Mouse (Mus musculus): Measurements from ENCODE around the gene Bax. TPM values are rescaled to one million over a fixed set of nuclear protein-coding genes. Genes with fewer than 3 reads are reported as not detected.
"Not testable (repeated sequence)": the region's sequence is repeated elsewhere in the genome, so short reads cannot be mapped to it uniquely, and the experiment has no call there.

The Bax gene
- total and polyA plus RNA-seq, 2 experiments from 2014 or later, result 120 to 276 TPM

GRCm38 (mm10) chr7:45489578-45489977 is 22.9 kb upstream of the Bax start:
- DNase-seq (no peak), ATAC-seq (no peak)
- peaks cover 21% of the 10 kb centered on the region for H3K36me3 ChIP-seq (ENCODE audit: insufficient read depth)
- WGBS, result 73% methylated on average over 7 of the region's 7 CpGs
- TF ChIP-seq CTCF (IDR thresholded peaks at IDR 0.05; ENCODE audit: low read depth), result no peak
- no peaks in the 10 kb centered on the region for H3K9me3 ChIP-seq (ENCODE audit: low read length)
- 0 out of 2 replicates have a peak, but pooled peaks cover 6% of the 10 kb centered on the region for H3K4me1 ChIP-seq (ENCODE audit: insufficient read depth)
- H3K9ac ChIP-seq, result no peak overlapping the region
- H3K27me3 ChIP-seq (ENCODE audit: insufficient read depth, low read length), result no peaks in the 10 kb centered on the region
- H3K4me3 ChIP-seq (ENCODE audit: low read depth, low read length), result no peak overlapping the region
- H3K4me2 ChIP-seq (ENCODE audit: low read depth), result no peak overlapping the region
- H3K27ac ChIP-seq (ENCODE audit: low read depth, low read length), result no peak overlapping the region

DNA sequence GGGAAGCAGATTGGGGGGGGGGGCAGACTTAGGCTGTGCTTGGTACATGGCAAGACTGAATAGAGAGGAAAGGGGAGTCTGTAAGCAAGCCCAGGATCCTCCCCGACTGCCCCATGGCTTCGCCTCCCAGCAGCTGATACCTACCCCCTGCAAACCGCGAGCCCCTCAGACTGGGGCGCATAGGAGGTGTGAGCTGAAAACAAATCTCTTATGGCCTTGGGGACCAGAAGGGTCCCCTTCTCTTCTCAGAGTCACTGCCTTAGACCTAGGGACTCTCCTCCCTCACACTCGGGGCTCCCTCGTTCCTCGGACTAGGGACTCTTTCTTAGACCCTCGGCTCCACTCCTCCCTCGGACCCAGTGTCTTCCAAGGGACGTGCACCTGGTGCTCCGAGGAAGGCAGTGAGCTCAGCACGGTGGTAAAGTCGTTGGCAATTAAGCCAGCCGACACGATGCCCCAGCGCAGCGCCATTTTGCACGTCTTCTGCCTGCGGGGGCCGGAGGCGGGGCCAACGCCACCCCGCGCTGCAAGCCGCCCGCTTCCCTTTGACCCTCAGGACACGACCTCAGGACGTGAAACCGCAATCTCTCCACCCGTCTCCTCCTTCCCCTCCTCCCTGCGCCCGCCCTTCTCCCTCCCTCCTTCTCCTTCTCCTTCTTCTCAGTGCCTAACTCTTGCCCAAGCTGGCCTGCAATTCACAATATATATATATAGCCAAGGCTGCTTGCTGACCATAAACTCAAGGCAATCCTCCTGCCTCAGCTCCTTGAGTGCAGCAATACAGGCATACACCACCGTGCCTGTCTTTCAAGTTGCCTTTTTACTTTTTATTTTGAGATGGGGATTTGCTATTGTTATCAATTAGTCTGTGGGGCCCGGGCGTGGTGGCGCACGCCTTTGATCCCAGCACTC is 21.9 kb upstream of the Bax start, which contains the start of gene Dhdh:
TSS of gene Dhdh (minus strand) at position 513 of the 912 bp plus-strand sequence.
- no peak for TF ChIP-seq CTCF (IDR thresholded peaks at IDR 0.05; ENCODE audit: low read depth)
- DNase-seq (no peak), ATAC-seq (peak; percentile 69)
- no peaks in the 10 kb centered on the region for H3K27me3 ChIP-seq (ENCODE audit: insufficient read depth, low read length)
- peak within 1 kb of the TSS; percentile 50 for H3K9ac ChIP-seq
- 8% methylated on average over 36 of the region's 38 CpGs for WGBS
- peak within 1 kb of the TSS; percentile 48 for H3K4me2 ChIP-seq (ENCODE audit: low read depth)
- H3K4me1 ChIP-seq (ENCODE audit: insufficient read depth), result 0 out of 2 replicates have a peak, but pooled peaks cover 6% of the 10 kb centered on the region
- peaks cover 11% of the 10 kb centered on the region; the same call in 1 of the 2 replicates for H3K36me3 ChIP-seq (ENCODE audit: insufficient read depth)
- no peaks in the 10 kb centered on the region for H3K9me3 ChIP-seq (ENCODE audit: low read length)
- peak within 1 kb of the TSS; percentile 31 for H3K4me3 ChIP-seq (ENCODE audit: low read depth, low read length)
- H3K27ac ChIP-seq (ENCODE audit: low read depth, low read length), result peak within 1 kb of the TSS; percentile 80

GRCm38 (mm10) chr7:45487861-45488292 is 21.2 kb upstream of the Bax start:
- H3K9ac ChIP-seq, result peak overlapping the region; percentile 50; the same call in 1 of the 2 replicates
- peak overlapping the region; percentile 31 for H3K4me3 ChIP-seq (ENCODE audit: low read depth, low read length)
- no peak for TF ChIP-seq CTCF (IDR thresholded peaks at IDR 0.05; ENCODE audit: low read depth)
- ATAC-seq, result peak; percentile 63
- H3K4me2 ChIP-seq (ENCODE audit: low read depth), result peak overlapping the region; percentile 48
- H3K36me3 ChIP-seq (ENCODE audit: insufficient read depth), result peaks cover 4% of the 10 kb centered on the region; the same call in 1 of the 2 replicates
- 0 out of 2 replicates have a peak, but pooled peaks cover 6% of the 10 kb centered on the region for H3K4me1 ChIP-seq (ENCODE audit: insufficient read depth)
- H3K27ac ChIP-seq (ENCODE audit: low read depth, low read length), result peak overlapping the region; percentile 80
- H3K27me3 ChIP-seq (ENCODE audit: insufficient read depth, low read length), result no peaks in the 10 kb centered on the region
- no peaks in the 10 kb centered on the region for H3K9me3 ChIP-seq (ENCODE audit: low read length)
- 21% methylated on average over 11 of the region's 11 CpGs for WGBS
- DNase-seq, result peak; percentile 58

DNA sequence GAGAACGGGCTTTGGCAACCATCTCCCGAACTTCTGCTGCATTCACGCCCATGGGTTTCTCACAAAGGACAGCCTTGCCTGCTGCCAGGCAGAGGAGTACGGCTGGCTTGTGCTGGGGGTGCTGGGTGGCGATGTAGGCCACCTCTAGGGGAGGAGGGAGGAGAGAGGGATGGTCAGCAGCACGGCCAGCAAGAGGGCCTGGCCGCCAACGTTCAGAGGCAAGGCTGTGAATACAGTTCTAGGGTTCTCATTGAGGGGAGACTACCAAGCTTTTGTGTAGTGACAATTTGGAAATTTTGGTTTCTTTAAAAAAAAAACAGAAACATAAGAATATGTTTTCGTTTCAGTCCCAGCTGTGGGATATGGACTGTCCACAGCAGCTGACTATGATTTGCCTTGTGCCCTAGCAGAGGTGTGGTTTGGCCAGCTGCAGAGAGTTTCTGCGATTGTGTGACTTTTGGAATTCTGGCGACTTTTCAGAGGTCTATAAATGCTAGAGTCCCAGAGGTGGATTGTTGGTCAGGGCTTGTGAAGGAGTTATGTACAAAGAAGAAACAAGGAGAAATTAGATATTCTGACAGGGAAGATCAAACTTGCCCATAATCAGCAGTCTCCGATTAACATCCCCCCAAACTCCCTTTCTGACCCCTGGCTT is 20.2 kb upstream of the Bax start, which contains the start of gene Gm45808:
TSS of gene Gm45808 (minus strand) at position 51 of the 655 bp plus-strand sequence.
- 0 out of 2 replicates have a peak, but pooled peaks cover 6% of the 10 kb centered on the region for H3K4me1 ChIP-seq (ENCODE audit: insufficient read depth)
- no peak within 1 kb of the TSS for H3K4me3 ChIP-seq (ENCODE audit: low read depth, low read length)
- H3K27ac ChIP-seq (ENCODE audit: low read depth, low read length), result no peak within 1 kb of the TSS
- DNase-seq (no peak), ATAC-seq (no peak)
- peak within 1 kb of the TSS; percentile 50; the same call in 1 of the 2 replicates for H3K9ac ChIP-seq
- no peaks in the 10 kb centered on the region for H3K9me3 ChIP-seq (ENCODE audit: low read length)
- 75% methylated on average over 12 of the region's 12 CpGs for WGBS
- TF ChIP-seq CTCF (IDR thresholded peaks at IDR 0.05; ENCODE audit: low read depth), result no peak
- H3K27me3 ChIP-seq (ENCODE audit: insufficient read depth, low read length), result no peaks in the 10 kb centered on the region
- 0 out of 2 replicates have a peak within 1 kb of the TSS, but pooled peaks have one; percentile 48 for H3K4me2 ChIP-seq (ENCODE audit: low read depth)
- H3K36me3 ChIP-seq (ENCODE audit: insufficient read depth), result no peaks in the 10 kb centered on the region

GRCm38 (mm10) chr7:45486158-45486557 is 19.5 kb upstream of the Bax start:
- TF ChIP-seq CTCF (IDR thresholded peaks at IDR 0.05; ENCODE audit: low read depth), result no peak
- DNase-seq (no peak), ATAC-seq (no peak)
- Histone ChIP-seq H3K27ac (ENCODE audit: low read depth, low read length) (no peak overlapping the region), H3K4me1 (ENCODE audit: insufficient read depth) (0 out of 2 replicates have a peak, but pooled peaks cover 6% of the 10 kb centered on the region), H3K36me3 (ENCODE audit: insufficient read depth) (no peaks in the 10 kb centered on the region), H3K9ac (no peak overlapping the region), H3K4me3 (ENCODE audit: low read depth, low read length) (no peak overlapping the region), H3K4me2 (ENCODE audit: low read depth) (no peak overlapping the region), H3K9me3 (ENCODE audit: low read length) (no peaks in the 10 kb centered on the region), H3K27me3 (ENCODE audit: insufficient read depth, low read length) (no peaks in the 10 kb centered on the region)
- 79% methylated on average over 7 of the region's 7 CpGs for WGBS

DNA sequence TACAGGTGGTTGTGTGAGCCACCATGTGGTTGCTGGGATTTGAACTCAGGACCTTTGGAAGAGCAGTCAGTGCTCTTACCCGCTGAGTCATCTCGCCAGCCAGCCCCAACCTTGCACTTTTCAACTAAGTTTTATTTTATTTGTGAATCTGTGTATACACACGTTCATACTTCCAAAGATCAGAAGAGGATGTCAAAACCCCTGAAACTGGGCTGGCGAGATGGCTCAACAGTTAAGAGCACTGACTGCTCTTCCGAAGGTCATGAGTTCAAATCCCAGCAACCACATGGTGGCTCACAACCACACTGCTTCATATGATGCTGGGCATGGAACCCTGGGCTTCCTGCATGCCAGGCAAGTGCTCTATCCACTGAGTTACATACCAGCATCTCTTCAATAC is 18.3 kb upstream of the Bax start:
- H3K36me3 ChIP-seq (ENCODE audit: insufficient read depth); DNase-seq; H3K27me3 ChIP-seq (ENCODE audit: insufficient read depth, low read length); H3K27ac ChIP-seq (ENCODE audit: low read depth, low read length); ATAC-seq; H3K4me3 ChIP-seq (ENCODE audit: low read depth, low read length); H3K4me1 ChIP-seq (ENCODE audit: insufficient read depth); H3K9ac ChIP-seq; H3K9me3 ChIP-seq (ENCODE audit: low read length); H3K4me2 ChIP-seq (ENCODE audit: low read depth): not testable (repeated sequence)
- 95% methylated on average over 5 of the region's 5 CpGs for WGBS

Measured in forebrain, postnatal 0 days (tissue).